Mouse (Mus musculus): ENCODE results near the gene Adk.

- TF ChIP-seq POLR2A (IDR thresholded peaks at IDR 0.05; ENCODE audit: borderline replicate concordance, control insufficient read depth, low read depth, low read length) (no peak), CTCF (IDR thresholded peaks at IDR 0.05; ENCODE audit: control insufficient read depth, insufficient read depth, low read length) (0 out of 2 replicates have a peak, but pooled peaks have one; percentile 8)
These were observed 148.5 kb downstream of the Adk start for GRCm38 (mm10) chr14:21200850-21201249.
